Mouse (Mus musculus) embryo, embryonic 11 days (tissue): Measurements from ENCODE around the gene Olfr549.
A peak's percentile ranks its signal among the peaks of the same experiment; 100 is the strongest.

Experiments
- DNase-seq: peaks from one replicate; pipeline ENCODE4 v3.0.0-alpha.2; 2015

The Olfr549 gene

GRCm38 (mm10) chr7:102549570-102549969, at the start of gene Olfr549:
TSS of gene Olfr549 (plus strand) at chr7:102549870.
- DNase-seq, result no peak

DNA sequence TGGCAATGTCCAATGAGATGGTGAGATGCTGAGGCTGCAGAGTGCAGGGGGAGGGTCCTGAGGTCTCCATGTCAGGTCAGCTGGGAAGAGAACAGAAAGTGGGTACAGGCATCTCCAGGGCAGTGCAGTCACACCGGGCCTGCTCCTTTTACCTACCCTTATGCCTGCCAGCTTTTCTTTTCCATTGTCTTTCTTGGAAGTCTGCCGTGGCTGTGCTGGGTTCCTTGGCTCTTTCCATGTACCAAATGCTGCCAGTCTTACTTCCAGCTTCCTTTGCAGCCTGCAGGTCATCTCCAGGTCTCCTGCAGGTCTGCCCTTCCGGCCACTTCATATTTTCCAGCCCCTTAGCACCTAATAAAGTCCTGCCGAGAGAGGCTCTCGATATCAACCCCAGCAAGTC, 47.7 kb upstream of the Olfr549 start:
- DNase-seq, result no peak

DNA sequence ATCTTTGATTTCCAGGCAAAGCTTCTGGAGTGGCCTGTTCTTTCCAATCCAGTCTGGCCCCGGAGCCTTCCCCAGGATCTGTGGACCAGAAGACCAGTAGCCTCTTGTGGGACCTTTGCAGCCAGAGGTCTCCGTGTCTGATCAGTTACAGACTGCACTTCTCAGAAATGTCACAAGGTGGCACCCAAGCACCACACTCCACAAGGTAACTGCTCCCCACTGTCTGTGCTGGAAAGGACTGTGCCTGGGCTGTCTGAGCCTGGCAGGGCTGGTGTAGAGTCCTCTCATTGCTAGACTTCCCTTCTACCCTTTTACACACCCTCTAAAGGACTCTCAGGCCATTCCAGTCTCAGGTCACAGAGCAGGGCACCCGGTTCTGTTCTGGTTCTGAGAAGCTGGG, 42.8 kb upstream of the Olfr549 start:
- peak; percentile 73 for DNase-seq

DNA sequence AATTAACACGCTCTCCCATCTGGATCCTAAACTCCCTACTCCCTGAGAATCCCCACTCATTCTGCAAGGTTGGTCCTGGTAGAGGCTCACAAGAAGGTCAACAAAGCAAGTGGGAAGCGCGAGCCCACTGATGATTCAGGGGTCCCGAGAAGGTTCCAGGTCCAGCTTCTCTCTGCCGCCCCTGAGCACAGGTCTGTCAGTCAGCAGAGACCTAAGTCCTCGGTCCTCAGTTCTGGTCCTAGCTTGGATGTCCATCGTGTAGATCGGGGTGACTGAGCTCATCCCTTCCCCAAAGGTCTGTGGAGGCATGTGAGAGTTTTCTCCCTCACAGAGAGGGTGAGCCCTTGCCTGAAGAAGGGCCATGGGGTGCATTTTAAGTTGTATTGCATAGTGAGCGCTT, 41.6 kb upstream of the Olfr549 start:
- no peak for DNase-seq

DNA sequence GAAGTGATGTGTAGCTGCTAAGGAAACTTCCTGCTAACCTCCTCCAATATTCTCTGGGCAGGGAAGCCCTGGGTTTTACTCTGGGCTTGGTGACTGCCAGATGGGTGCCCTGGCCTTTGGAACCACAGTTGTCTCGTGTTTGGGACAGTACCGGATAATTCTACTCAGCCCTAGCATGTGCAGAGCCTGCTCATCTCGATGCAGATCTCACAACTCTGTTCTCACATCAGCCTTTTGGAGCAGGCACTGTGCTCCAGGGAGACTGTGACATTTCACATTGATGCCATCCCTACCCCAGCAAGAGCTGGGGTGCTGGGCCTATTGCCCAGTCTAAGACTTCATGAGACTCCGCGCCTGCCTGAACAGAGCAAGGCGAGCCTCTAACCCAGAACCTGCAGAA, 41.0 kb upstream of the Olfr549 start:
- DNase-seq, result no peak

GRCm38 (mm10) chr7:102509726-102510125, 39.9 kb upstream of the Olfr549 start:
- no peak for DNase-seq

DNA sequence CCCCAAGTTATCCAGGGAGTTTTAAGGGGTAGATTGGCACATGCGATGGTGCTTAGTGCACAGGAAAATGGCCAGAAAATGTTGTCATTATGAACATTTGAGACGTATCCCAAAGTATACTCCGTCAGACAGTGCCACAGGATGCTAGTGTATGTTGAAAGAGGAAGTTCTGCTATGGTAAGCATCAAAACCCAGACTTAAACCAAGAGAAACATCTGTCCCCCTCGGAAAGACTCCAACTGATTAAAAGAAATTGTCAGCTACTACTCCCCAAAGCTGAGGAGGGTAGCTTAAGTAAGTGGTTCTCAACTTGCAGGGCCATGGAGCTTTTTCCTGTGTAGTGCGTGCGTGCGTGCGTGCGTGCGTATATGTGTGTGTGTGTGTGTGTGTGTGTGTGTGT, 37.7 kb upstream of the Olfr549 start:
- no peak for DNase-seq

- peak; percentile 93 for DNase-seq
Observed at GRCm38 (mm10) chr7:102512814-102513435, 36.7 kb upstream of the Olfr549 start.

GRCm38 (mm10) chr7:102514144-102514543, 35.5 kb upstream of the Olfr549 start:
- DNase-seq, result no peak

DNA sequence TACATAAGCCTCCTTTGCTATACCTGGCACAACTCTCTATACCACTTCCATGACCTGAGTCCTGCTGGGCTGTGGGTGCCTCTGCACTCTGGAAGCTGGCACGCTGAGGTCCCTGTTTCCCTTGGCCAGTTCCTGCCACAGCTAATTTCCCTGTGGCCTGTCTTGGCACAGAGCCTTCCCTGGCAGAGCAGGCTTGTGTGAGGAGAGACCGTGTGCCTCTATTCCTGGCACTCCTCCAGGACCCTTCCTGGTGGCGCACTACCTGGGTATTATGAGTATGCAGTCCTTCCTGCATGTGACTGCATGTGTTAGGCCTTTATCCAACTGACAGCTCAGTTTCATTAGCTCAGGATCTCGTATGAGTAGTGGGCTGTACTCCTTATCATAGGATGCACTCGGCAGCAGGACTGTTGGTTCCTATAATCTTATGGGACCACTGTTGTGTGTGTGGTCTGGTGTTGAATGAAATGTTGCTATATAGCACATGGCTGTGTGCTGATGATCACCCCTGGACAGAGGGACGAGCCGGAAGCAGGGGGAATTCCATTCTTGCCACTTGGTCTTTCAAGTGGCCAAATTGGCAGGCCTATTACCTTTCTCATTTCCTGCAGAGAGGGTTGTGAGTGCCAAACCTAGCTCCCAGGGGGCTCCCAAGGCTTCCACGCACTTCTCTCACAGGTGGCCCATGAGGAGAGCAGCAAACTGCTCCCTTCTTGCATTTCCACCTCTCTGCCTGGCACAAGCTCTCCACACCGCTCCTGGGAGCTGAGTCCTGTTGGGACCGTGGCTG, 33.2 kb upstream of the Olfr549 start:
- DNase-seq, result no peak

DNA sequence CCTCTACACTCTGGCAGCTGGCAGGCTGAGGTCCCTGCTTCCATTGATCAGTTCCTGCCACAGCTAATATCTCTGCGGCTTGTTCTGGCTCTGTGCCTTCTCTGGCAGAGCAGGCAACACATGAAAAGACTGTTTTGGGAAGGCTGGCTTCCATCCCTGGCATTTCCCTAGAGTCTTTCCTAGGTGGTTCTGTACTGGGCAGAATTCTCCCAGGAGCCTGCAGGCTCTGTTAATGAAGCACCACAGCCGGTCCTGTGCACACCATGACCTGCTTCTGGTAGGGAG, 32.7 kb upstream of the Olfr549 start:
- no peak for DNase-seq

DNA sequence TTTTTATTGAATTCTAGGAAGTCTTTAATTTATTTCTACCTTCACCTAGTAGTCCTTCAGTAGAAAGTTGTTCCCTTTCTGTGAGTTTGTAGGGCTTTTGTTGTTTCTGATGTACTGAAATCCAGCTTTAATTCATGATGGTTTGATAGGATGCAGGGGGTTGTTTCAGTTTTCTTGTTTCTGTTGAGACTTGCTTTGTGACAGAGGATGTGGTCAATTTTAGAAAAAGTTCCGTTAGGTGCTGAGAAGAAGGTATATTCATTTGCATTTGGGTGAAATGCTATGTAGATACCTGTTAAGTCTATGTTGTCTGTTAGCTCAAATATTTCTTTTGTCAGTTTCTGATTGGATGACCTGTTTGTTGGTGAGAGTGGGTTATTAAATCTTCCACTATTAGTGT, 20.6 kb upstream of the Olfr549 start:
- no peak for DNase-seq

GRCm38 (mm10) chr7:102534449-102534848, 15.2 kb upstream of the Olfr549 start, which contains the start of gene Olfr547:
TSS of gene Olfr547 (plus strand) at chr7:102534749.
- DNase-seq, result no peak

DNA sequence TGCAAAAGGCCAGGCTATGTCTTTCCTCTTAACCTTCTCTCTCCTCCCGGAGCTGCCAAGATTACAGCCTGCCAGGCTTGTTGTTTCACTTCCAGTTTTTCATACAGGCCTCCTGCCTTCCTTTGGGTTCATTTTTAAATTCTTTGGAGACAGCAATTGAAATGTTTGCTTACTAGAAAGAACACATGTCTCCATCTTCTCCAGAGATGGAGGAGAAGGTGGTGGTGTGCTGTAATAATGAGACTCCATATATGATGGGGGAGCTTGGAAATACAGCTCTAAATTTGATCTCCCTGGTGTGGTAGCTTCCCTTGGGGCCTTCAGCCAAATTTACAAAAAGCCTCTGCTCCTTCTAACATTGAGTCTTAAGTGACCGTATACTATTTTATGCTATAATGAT, 9.1 kb upstream of the Olfr549 start, which contains the start of gene Olfr548-ps1:
Gene Olfr548-ps1 (plus strand): TSS at position 301 of the 400 bp plus-strand sequence.
- no peak for DNase-seq

DNA sequence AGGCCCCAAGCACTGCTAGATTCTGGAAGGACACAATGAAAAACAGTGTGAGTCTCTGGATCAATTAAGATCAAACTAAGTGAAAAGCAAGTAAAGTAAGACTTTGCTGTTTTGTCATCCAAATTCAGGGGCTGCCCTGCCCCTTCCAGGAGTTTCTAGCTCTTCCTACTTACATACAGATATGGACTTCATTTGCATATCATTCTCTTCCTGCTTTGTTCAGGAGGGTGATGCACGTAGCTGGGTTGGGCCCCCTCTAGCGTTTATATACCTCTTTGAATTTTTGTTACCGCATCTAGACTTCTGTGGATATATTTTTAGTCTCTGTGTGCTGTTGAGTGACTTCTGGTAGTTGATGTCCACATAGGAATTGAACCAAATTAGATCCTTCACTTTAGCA, 8.4 kb upstream of the Olfr549 start:
- DNase-seq, result no peak

- no peak for DNase-seq
Observed at GRCm38 (mm10) chr7:102553279-102553678, 3.6 kb downstream of the Olfr549 start.

DNA sequence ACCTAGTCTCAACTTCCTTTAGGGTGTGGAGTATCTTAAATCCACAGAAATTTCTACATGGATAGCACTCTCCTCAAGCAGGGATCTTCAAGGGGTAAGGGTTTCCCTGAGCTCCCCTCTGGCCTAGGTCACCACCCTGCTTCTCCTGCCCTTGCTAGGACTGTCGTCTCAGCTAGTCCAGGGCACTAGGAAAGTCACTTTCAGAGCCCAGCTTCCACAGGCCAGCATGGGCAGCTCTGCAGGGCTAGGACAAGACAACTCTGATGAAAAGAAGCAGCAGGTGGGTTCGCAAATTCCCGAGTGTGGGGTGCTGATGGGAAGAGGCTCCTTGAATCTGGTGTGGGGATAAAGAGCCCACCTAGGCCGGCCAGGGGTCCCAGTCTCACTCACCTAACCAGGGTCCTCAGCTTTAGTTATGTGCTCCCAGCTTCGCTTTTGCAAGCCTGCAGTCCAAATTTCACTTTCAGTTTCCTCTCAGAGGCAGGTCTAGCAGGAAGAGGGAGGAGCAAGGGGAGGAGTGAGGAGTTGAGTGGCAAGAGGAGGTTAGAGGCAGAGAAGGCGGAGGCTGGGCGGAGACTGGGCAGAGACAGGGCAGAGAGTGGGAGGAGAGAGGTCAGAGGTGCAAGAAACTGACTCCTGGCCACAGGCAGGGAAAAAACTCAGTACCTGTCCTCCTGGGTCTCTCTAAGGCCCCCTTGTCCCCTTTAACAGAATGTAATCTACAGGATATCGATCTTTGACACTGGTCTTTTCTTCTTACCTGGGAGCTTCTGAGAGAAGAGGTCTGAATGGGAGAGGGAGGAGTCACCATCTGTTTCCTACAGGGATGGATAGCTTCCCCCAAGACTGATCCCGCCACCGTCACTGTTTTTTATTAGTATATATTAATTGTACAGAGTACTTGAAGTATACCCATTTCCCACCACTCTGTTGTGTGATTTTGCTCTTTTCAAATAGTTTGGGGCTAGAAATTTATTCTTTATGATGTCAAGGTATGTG, 15.6 kb downstream of the Olfr549 start, which contains the start of gene Trim21:
Gene Trim21 (minus strand): TSS at position 488 of the 999 bp plus-strand sequence.
- peak; percentile 81 for DNase-seq

DNA sequence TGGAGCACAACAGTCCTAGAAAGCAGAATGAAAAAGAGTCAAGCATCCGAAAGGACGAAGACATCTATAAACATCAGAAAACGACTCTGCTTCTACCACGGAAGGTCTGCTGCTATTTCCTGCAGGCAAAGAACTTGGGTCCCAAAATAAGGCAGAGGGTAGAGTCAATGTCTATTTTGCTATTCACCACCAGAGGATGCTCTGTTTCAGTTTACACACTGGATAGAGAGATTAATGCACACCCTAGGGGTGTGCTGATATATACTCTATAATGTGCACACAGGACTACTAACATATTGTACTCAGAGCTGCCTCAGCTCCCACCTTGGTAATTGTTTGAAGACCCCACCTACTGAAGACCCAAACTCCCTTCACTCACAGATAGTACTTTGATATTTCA, 16.5 kb downstream of the Olfr549 start:
- DNase-seq, result no peak

DNA sequence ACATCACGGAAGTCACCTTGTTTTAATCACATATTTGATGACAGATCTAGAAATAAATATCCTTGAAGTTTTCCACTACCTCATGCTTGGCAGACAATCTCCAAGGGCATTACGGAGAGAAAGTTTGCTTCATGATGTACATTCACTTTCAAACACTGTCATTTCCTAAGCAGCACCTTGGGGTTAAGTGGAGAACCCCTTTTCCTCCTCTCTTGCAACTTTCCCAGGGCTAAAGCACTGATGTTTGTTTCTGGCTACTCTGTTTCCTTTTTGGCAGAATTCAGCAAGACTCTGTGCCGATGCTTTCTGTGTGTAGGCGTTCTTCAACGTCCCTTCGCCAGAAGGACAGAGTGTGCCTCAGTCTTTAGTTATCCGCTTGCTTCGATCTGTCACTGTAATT, 21.5 kb downstream of the Olfr549 start, which contains the start of gene Olfr550:
Gene Olfr550 (plus strand): TSS at position 301 of the 400 bp plus-strand sequence.
- no peak for DNase-seq

GRCm38 (mm10) chr7:102573174-102573830, 23.6 kb downstream of the Olfr549 start:
- peak; percentile 54 for DNase-seq

GRCm38 (mm10) chr7:102575998-102576397, 26.3 kb downstream of the Olfr549 start:
- DNase-seq, result no peak

DNA sequence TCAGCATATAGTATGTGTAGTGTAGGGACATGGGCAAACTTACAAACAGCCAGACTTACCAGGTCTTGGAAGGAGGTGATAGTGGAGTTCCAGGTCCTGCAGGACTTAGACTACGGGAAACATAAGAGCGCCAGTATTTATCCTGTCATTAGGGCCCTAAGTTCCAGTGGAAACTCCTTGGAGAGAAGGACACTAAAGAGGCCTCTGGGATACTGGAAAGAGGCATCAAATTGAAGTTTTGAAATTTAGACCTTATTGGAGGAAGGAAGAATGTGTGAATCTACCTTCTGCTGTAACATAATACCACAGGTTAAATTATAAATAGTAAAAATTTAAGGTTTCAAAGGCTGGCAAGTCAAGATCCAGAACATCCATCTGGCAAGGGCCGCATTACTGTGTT, 42.1 kb downstream of the Olfr549 start, which contains the start of gene Olfr551:
Gene Olfr551 (minus strand): TSS at position 101 of the 400 bp plus-strand sequence.
- DNase-seq, result no peak
